Mouse (Mus musculus): ENCODE results near the gene Slc39a10.

- TF ChIP-seq RAD21 (IDR thresholded peaks at IDR 0.05; ENCODE audit: low read depth, low read length) (no peak), USF1 (IDR thresholded peaks at IDR 0.05; ENCODE audit: low read depth, low read length) (no peak), HCFC1 (IDR thresholded peaks at IDR 0.05; ENCODE audit: low read depth, low read length) (no peak), CHD2 (IDR thresholded peaks at IDR 0.05; ENCODE audit: low read length) (no peak)
These were observed 20.0 kb upstream of the Slc39a10 start for GRCm38 (mm10) chr1:46912506-46913156.
